Mouse (Mus musculus) thymus, adult 2 months (tissue): Measurements from ENCODE around the gene Dab2ip. TPM values are rescaled to one million over a fixed set of nuclear protein-coding genes. Genes with fewer than 3 reads are reported as not detected.
A peak's percentile ranks its signal among the peaks of the same experiment; 100 is the strongest.

ENCODE experiments used
- DNase-seq: peaks from one replicate; pipeline ENCODE4 v3.0.0; 2021
- H3K27ac ChIP-seq: fragments of 200-500 bp; 2 replicates; pipeline ENCODE4 v1.5.1; 2012; ENCODE audit warnings: low read length, control low read depth; ENCODE audit not compliant: control insufficient read depth, insufficient read depth
- H3K27me3 ChIP-seq: fragments of 200-500 bp; 2 replicates; pipeline ENCODE4 v1.6.1; 2012; ENCODE audit warnings: mild to moderate bottlenecking, low read length, moderate library complexity, mixed read lengths; ENCODE audit not compliant: control insufficient read depth, insufficient read depth
- H3K36me3 ChIP-seq: fragments of 200-500 bp; 2 replicates; pipeline ENCODE4 v1.6.1; 2012; ENCODE audit warnings: mild to moderate bottlenecking, low read length, moderate library complexity; ENCODE audit not compliant: control insufficient read depth, insufficient read depth
- H3K4me1 ChIP-seq: fragments of 200-500 bp; replicated peaks from 2 replicates; pipeline ENCODE4 v1.6.1; 2012; ENCODE audit warnings: low read length; ENCODE audit not compliant: control insufficient read depth, insufficient read depth
- H3K4me3 ChIP-seq: fragments of 200-500 bp; 2 replicates; pipeline ENCODE4 v1.5.1; 2012; ENCODE audit warnings: mild to moderate bottlenecking, low read length, control low read depth, moderate library complexity; ENCODE audit not compliant: control insufficient read depth, insufficient read depth
- CTCF ChIP-seq: fragments of 200-500 bp; IDR thresholded peaks from 2 replicates; pipeline ENCODE4 v1.5.1; 2012; ENCODE audit warnings: mild to moderate bottlenecking, control low read depth, low read length, moderate library complexity, borderline replicate concordance; ENCODE audit not compliant: control insufficient read depth, poor library complexity, insufficient read depth; ENCODE audit errors: extremely low read depth
- POLR2A ChIP-seq: fragments of 200-500 bp; IDR thresholded peaks from 2 replicates; pipeline ENCODE4 v1.6.1; 2012; ENCODE audit warnings: mild to moderate bottlenecking, low read length, control low read depth, moderate library complexity; ENCODE audit not compliant: control insufficient read depth, poor library complexity, insufficient read depth; ENCODE audit errors: extremely low read depth
- WGBS: fragments of 180-500 bp; shearing (Covaris S2); methylation state at CpG from one replicate; pipeline ENCODE4 v1.1.7; 2018; 5-methylcytosine and 5-hydroxymethylcytosine counted together
- polyA plus RNA-seq: library from polyadenylated mRNA; depleted of rRNA; stranded (reverse); fragments of >200 nt; gene quantifications from 2 replicates; pipeline ENCODE4 v1.2.3, GENCODE M21; 2012

Gene Dab2ip
- polyA plus RNA-seq, 1 experiment: 36.2 TPM

GRCm38 (mm10) chr2:35567694-35568149, 9.7 kb downstream of the Dab2ip start:
- 91% methylated on average over 4 of the region's 4 CpGs for WGBS
- Histone ChIP-seq H3K4me3 (no peak overlapping the region), H3K27ac (no peak overlapping the region), H3K4me1 (peaks cover 7% of the 10 kb centered on the region; the same call in 1 of the 2 replicates), H3K36me3 (no peaks in the 10 kb centered on the region), H3K27me3 (no peaks in the 10 kb centered on the region)
- TF ChIP-seq CTCF: no peak
- no peak for TF ChIP-seq POLR2A
- DNase-seq: no peak

GRCm38 (mm10) chr2:35570743-35571142, 12.7 kb downstream of the Dab2ip start:
- TF ChIP-seq POLR2A (no peak), CTCF (no peak)
- no peaks in the 10 kb centered on the region for H3K36me3 ChIP-seq
- H3K27me3 ChIP-seq: no peaks in the 10 kb centered on the region
- H3K4me1 ChIP-seq: peaks cover 7% of the 10 kb centered on the region; the same call in 1 of the 2 replicates
- DNase-seq: no peak
- 75% methylated on average over 4 of the region's 4 CpGs for WGBS
- no peak overlapping the region for H3K4me3 ChIP-seq
- no peak overlapping the region for H3K27ac ChIP-seq

GRCm38 (mm10) chr2:35574643-35575042, 16.6 kb downstream of the Dab2ip start:
- no peak for DNase-seq
- no peaks in the 10 kb centered on the region for H3K4me1 ChIP-seq
- no peak overlapping the region for H3K27ac ChIP-seq
- no peaks in the 10 kb centered on the region; the same call in 1 of the 2 replicates for H3K27me3 ChIP-seq
- TF ChIP-seq CTCF (no peak), POLR2A (no peak)
- 61% methylated on average over 1 of the region's 1 CpGs for WGBS
- no peak overlapping the region for H3K4me3 ChIP-seq
- H3K36me3 ChIP-seq: no peaks in the 10 kb centered on the region

GRCm38 (mm10) chr2:35576675-35577074, 18.6 kb downstream of the Dab2ip start:
- WGBS: 91% methylated on average over 3 of the region's 3 CpGs
- TF ChIP-seq CTCF (no peak), POLR2A (no peak)
- Histone ChIP-seq H3K27me3 (peaks cover 5% of the 10 kb centered on the region), H3K27ac (no peak overlapping the region), H3K4me3 (no peak overlapping the region), H3K36me3 (no peaks in the 10 kb centered on the region), H3K4me1 (0 out of 2 replicates have a peak, but pooled peaks cover 2% of the 10 kb centered on the region)
- DNase-seq: no peak

GRCm38 (mm10) chr2:35580111-35580510, 22.0 kb downstream of the Dab2ip start:
- Histone ChIP-seq H3K4me3 (no peak overlapping the region), H3K27me3 (peaks cover 21% of the 10 kb centered on the region), H3K4me1 (0 out of 2 replicates have a peak, but pooled peaks cover 3% of the 10 kb centered on the region), H3K27ac (no peak overlapping the region), H3K36me3 (no peaks in the 10 kb centered on the region)
- no peak for DNase-seq
- 51% methylated on average over 4 of the region's 4 CpGs for WGBS
- TF ChIP-seq CTCF (no peak), POLR2A (no peak)

GRCm38 (mm10) chr2:35581501-35582340, 23.7 kb downstream of the Dab2ip start:
- no peaks in the 10 kb centered on the region for H3K36me3 ChIP-seq
- H3K27me3 ChIP-seq: peaks cover 21% of the 10 kb centered on the region
- 7% methylated on average over 76 of the region's 76 CpGs for WGBS
- peak; percentile 3 for DNase-seq
- TF ChIP-seq POLR2A: no peak
- TF ChIP-seq CTCF: no peak
- H3K4me1 ChIP-seq: 0 out of 2 replicates have a peak, but pooled peaks cover 3% of the 10 kb centered on the region
- peak overlapping the region; percentile 7; the same call in 1 of the 2 replicates for H3K4me3 ChIP-seq
- no peak overlapping the region for H3K27ac ChIP-seq
